Mouse (Mus musculus): ENCODE results near the gene Ces1h. TPM values are rescaled to one million over a fixed set of nuclear protein-coding genes. Genes with fewer than 3 reads are reported as not detected.
"Not testable (repeated sequence)": the region's sequence is repeated elsewhere in the genome, so short reads cannot be mapped to it uniquely, and the experiment has no call there.

Gene Ces1h
- not detected in 3 replicates for total RNA-seq (2017)

- no peak for ATAC-seq (replicated peaks; ENCODE audit: insufficient number of reproducible peaks, low FRiP score, low TSS enrichment, poor library complexity, severe bottlenecking)
These were observed at the start of gene Ces1h for GRCm38 (mm10) chr8:93379625-93380024. Gene Ces1h, minus strand, starts transcription at chr8:93379725.

GRCm38 (mm10) chr8:93427195-93427594 is 47.7 kb upstream of the Ces1h start:
- no peak for ATAC-seq (replicated peaks; ENCODE audit: insufficient number of reproducible peaks, low FRiP score, low TSS enrichment, poor library complexity, severe bottlenecking)

GRCm38 (mm10) chr8:93415387-93415786 is 35.9 kb upstream of the Ces1h start:
- ATAC-seq (replicated peaks; ENCODE audit: insufficient number of reproducible peaks, low FRiP score, low TSS enrichment, poor library complexity, severe bottlenecking) = no peak

- ATAC-seq (replicated peaks; ENCODE audit: insufficient number of reproducible peaks, low FRiP score, low TSS enrichment, poor library complexity, severe bottlenecking) = no peak
These were observed 29.3 kb upstream of the Ces1h start for GRCm38 (mm10) chr8:93408830-93409229.

DNA sequence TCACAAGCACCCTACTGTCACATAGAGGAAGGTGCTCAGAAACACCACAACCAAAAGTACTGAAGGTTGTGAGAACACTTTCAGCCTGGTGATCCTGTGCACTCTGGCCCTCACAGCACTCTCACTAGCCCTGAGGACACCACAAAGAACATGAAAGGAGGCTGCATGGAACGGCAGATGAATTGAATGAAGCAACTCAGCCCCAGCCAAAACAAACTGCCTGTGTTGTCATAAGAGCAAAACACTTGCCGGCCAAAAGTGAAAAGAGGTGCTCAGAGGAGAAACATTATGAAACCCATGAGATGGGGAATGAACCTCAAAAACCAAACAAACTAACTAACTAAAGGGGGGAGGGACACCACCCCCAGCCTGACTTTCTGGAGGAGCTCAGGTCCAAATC is 20.2 kb upstream of the Ces1h start:
- ATAC-seq (replicated peaks; ENCODE audit: insufficient number of reproducible peaks, low FRiP score, low TSS enrichment, poor library complexity, severe bottlenecking) = no peak

DNA sequence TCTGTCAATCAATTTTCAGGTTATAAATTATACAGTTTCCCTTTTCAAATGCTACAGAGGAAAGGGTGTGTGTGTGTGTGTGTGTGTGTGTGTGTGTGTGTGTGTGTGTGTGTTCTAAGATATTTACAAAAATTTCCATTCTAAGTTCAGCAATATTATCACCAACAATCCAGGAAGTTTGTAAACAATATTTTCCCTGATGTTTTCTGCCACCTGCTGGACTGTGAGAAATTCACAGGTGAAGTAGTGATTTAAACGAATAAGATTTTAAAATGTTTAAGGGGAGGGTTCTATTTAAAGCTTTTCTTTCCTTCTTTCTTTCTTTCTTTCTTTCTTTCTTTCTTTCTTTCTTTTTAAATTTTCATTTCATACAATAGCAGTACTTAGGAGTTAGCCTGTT is 18.5 kb upstream of the Ces1h start:
- no peak for ATAC-seq (replicated peaks; ENCODE audit: insufficient number of reproducible peaks, low FRiP score, low TSS enrichment, poor library complexity, severe bottlenecking)

- ATAC-seq (replicated peaks; ENCODE audit: insufficient number of reproducible peaks, low FRiP score, low TSS enrichment, poor library complexity, severe bottlenecking) = not testable (repeated sequence)
These were observed 14.6 kb upstream of the Ces1h start for GRCm38 (mm10) chr8:93394079-93394619.

GRCm38 (mm10) chr8:93369481-93369880 is 10.0 kb downstream of the Ces1h start:
- ATAC-seq (replicated peaks; ENCODE audit: insufficient number of reproducible peaks, low FRiP score, low TSS enrichment, poor library complexity, severe bottlenecking) = no peak

DNA sequence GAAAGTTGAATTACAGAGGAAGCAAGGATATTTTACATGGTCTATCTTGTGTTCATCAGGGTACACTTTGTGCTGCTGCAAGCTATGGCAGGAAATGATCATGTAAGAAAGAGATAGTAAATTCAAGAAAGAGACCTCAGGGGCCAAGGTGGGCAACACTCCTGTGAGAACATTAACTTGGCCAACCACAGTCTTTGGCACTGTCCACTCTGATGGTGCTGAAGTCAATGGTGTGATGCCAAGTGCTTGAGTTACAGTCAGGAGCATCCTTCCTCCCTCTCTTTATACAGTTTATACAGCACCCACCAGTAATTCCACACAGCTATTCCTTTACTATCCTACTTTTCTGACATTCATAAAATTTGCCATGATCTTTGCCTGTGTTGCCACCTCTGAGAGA is 19.4 kb downstream of the Ces1h start:
- ATAC-seq (replicated peaks; ENCODE audit: insufficient number of reproducible peaks, low FRiP score, low TSS enrichment, poor library complexity, severe bottlenecking) = no peak

DNA sequence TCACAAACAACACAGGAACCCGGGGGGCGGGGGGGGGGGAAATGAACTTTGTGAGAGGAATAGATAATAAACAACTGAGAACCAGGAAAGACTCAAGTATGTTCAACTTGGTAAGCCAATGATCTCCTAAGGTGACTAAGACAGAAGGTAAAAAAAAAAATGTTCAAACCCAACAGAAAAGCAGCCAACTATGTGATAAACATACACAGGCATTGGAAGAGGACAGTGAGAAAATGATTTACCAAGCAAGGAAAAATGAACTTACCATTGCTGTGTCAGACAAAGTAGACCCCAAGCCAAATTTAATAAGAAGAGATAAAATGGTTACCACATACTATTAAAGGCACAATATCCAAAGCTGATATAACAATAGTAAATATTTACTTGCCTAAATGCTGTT is 40.0 kb downstream of the Ces1h start:
- ATAC-seq (replicated peaks; ENCODE audit: insufficient number of reproducible peaks, low FRiP score, low TSS enrichment, poor library complexity, severe bottlenecking) = no peak

GRCm38 (mm10) chr8:93337207-93337606 is 42.3 kb downstream of the Ces1h start, which contains the start of gene Ces1g:
Gene Ces1g, minus strand, starts transcription at chr8:93337308.
- ATAC-seq (replicated peaks; ENCODE audit: insufficient number of reproducible peaks, low FRiP score, low TSS enrichment, poor library complexity, severe bottlenecking) = no peak

GRCm38 (mm10) chr8:93332703-93333102 is 46.8 kb downstream of the Ces1h start:
- ATAC-seq (replicated peaks; ENCODE audit: insufficient number of reproducible peaks, low FRiP score, low TSS enrichment, poor library complexity, severe bottlenecking) = no peak

DNA sequence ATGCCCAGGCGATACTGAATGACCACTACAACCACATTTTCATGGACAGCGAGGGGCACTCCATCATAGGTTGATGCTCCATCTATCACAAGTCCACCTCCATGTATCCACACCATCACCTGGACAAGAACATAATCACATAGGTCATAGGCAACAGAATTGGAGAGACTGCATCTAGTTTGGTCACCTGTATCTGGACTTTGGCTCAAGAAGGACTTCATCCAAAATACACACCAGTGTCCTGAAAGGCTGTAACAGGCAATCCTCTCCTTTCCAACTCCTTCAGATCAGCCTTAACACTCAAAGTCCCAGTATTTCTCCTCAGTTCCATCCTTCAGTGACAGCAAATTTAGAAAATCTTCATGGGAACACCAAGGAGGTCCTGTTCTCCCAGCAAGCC is 48.4 kb downstream of the Ces1h start:
- no peak for ATAC-seq (replicated peaks; ENCODE audit: insufficient number of reproducible peaks, low FRiP score, low TSS enrichment, poor library complexity, severe bottlenecking)

- ATAC-seq (replicated peaks; ENCODE audit: insufficient number of reproducible peaks, low FRiP score, low TSS enrichment, poor library complexity, severe bottlenecking) = no peak
These were observed 54.4 kb downstream of the Ces1h start for GRCm38 (mm10) chr8:93325123-93325522.

GRCm38 (mm10) chr8:93317031-93317430 is 62.5 kb downstream of the Ces1h start:
- ATAC-seq (replicated peaks; ENCODE audit: insufficient number of reproducible peaks, low FRiP score, low TSS enrichment, poor library complexity, severe bottlenecking) = no peak

- no peak for ATAC-seq (replicated peaks; ENCODE audit: insufficient number of reproducible peaks, low FRiP score, low TSS enrichment, poor library complexity, severe bottlenecking)
These were observed 64.0 kb downstream of the Ces1h start for GRCm38 (mm10) chr8:93315557-93315956.

Other genes with a start within 250 kb of the Ces1h start
- 0.29 TPM in 1 of 3 replicates, not detected in the others for gene Ces1c, start 248.4 kb downstream of the Ces1h start, total RNA-seq (2017)
- gene Ces1d, start 181.9 kb downstream of the Ces1h start, total RNA-seq (2017) = not detected in 3 replicates
- gene Ces1e, start 150.1 kb downstream of the Ces1h start, total RNA-seq (2017) = not detected in 3 replicates
- gene Ces1f, start 100.0 kb downstream of the Ces1h start, total RNA-seq (2017) = not detected in 3 replicates
- gene Ces1g, start 42.4 kb downstream of the Ces1h start, total RNA-seq (2017) = not detected in 3 replicates
- not detected in 3 replicates for gene Ces5a, start 156.1 kb upstream of the Ces1h start, total RNA-seq (2017)